Mouse (Mus musculus) cerebellum, adult 2 months (tissue): ENCODE results near the gene Hist1h2aa.

Experiments
- CTCF ChIP-seq: fragments of 200-500 bp; IDR thresholded peaks from 2 replicates; pipeline ENCODE4 v1.5.1; 2011; ENCODE audit warnings: low read depth, mild to moderate bottlenecking, control low read depth, low read length, moderate library complexity, borderline replicate concordance; ENCODE audit not compliant: insufficient read depth
- POLR2A ChIP-seq: fragments of 200-500 bp; IDR thresholded peaks from 2 replicates; pipeline ENCODE4 v1.6.1; 2011; ENCODE audit warnings: low read length, control low read depth, borderline replicate concordance; ENCODE audit not compliant: insufficient read depth

DNA sequence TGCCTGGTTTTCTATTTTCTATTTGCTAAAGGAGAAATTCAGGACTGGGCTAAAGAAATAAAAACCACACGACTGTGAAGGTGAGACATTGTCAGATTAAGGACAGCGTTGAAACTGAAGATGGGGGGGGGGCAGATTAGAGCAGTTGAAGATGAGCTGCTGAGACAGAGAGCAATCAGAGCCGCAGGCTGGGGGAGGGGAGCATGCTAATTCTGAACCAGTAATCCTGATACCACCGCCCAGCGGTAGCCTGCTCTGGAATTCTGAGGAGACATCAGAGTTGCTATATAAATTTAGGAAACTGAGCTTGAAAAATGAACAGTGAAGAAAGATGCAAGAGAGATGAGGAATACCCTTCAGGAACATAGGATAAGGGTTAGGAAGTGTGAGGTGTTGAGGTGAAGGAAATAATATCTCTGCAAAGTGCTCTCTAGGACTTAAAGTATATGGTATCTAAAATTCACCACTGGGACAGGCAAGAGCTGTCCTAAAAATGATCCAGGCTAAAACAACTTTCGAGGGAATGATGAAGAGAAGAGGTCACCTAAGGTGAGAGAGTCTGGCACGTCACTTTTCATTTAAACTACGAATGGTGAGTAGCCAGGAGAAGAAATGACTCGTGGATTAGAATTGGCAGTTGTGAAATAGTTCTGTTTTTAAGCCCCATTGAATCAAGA, 41.5 kb upstream of the Hist1h2aa start:
- TF ChIP-seq POLR2A (no peak), CTCF (no peak)
